Mouse (Mus musculus) cerebellum, adult (tissue): ENCODE measurements at regions not wholly inside any gene's neighbourhood (a gene's known extent, or its start where the extent isn't known, plus 50 kb on each side); places are given as distances from the start of the nearest gene placed in this dataset.

Source experiments
- ATAC-seq: cut with Nextera tagmentation; 2 replicates; pipeline ENCODE4 v1.9.2; 2017; ENCODE audit warnings: mild to moderate bottlenecking, moderate library complexity, mixed read lengths; ENCODE audit not compliant: insufficient number of reproducible peaks, low FRiP score, low TSS enrichment

GRCm38 (mm10) chr2:124933876-124934275, 134.0 kb upstream of the Slc24a5 start:
- no peak for ATAC-seq

GRCm38 (mm10) chr2:124948263-124948781, 119.6 kb upstream of the Slc24a5 start:
- no peak for ATAC-seq

- no peak for ATAC-seq
Measured at GRCm38 (mm10) chr2:124948812-124949211, 119.1 kb upstream of the Slc24a5 start.

- ATAC-seq, result no peak
Measured at GRCm38 (mm10) chr2:124952212-124952611, 115.7 kb upstream of the Slc24a5 start.

GRCm38 (mm10) chr2:124953015-124953414, 114.9 kb upstream of the Slc24a5 start:
- ATAC-seq, result no peak

- ATAC-seq, result no peak
Measured at GRCm38 (mm10) chr2:124955843-124956242, 112.1 kb upstream of the Slc24a5 start.

GRCm38 (mm10) chr2:124959431-124959830, 108.5 kb upstream of the Slc24a5 start:
- no peak for ATAC-seq

- no peak for ATAC-seq
Measured at GRCm38 (mm10) chr2:124971826-124972749, 95.8 kb upstream of the Slc24a5 start.

- no peak for ATAC-seq
Measured at GRCm38 (mm10) chr2:124975106-124975505, 92.8 kb upstream of the Slc24a5 start.

- ATAC-seq, result no peak
Measured at GRCm38 (mm10) chr2:124990976-124991375, 76.9 kb upstream of the Slc24a5 start.

GRCm38 (mm10) chr2:125015007-125015406, 52.9 kb upstream of the Slc24a5 start:
- ATAC-seq, result peak; percentile 93

GRCm38 (mm10) chr2:125016946-125017345, 51.0 kb upstream of the Slc24a5 start:
- ATAC-seq, result no peak
